Mouse (Mus musculus) neutrophil, adult 5-6 weeks (primary cell): ENCODE results near the gene Slc17a6. TPM values are rescaled to one million over a fixed set of nuclear protein-coding genes. Genes with fewer than 3 reads are reported as not detected.

Source experiments
- ATAC-seq: fragments of 151-379, 151-347 bp; 2 replicates; pipeline ENCODE4 v1.8.0; 2017; ENCODE audit warnings: mild to moderate bottlenecking, moderate TSS enrichment; ENCODE audit not compliant: insufficient number of reproducible peaks, poor library complexity, low FRiP score, severe bottlenecking; ENCODE audit errors: extremely low read depth
- total RNA-seq: library from RNA; stranded (forward); fragments of 200-1000 nt; gene quantifications from 2 replicates; pipeline ENCODE4 v1.2.3, GENCODE M21; 2017

Gene Slc17a6
- not detected in 2 replicates for total RNA-seq

DNA sequence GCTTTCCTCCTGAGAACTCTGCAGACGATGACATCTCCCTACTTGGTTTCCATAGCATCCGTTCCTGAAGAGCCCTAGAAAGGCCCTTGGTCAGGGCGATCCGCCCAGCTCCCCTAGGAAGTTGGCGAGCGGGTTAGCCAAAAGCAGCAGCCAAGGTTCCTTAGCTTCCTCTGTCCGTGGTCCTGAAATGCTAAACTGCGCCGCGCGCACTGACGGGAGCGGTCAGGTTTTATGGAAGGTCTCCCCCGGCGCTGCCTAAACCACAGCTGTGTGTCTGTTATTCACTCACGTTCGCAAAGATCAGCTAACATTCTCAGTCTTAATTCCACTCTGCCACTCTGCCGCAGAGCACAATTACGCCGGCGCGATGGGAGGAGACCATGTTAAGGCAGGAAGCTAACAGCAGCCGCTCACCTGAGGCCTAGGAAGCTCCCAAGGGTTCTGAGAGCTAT, at the start of gene Slc17a6:
Gene Slc17a6, plus strand, starts transcription at position 313 of the 452 bp plus-strand sequence.
- no peak for ATAC-seq

DNA sequence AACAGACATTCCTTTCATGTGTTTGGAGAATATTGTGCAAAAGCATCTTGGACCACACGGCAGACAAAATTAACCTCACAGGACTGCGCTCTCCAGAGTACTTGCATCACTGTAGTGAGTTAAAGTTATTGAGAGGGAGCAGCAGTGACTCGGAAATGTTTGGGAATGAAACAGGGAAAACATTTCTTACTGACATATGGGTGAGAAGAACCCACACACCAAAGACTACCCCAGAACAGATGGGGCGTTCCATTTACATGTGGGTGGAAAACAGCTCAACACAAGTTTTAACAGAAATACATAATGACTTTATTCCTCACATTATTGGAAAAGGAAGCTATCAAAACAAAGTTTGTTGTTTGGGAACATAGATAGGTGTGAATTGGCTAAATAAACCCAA, 21.8 kb upstream of the Slc17a6 start:
- ATAC-seq: no peak

DNA sequence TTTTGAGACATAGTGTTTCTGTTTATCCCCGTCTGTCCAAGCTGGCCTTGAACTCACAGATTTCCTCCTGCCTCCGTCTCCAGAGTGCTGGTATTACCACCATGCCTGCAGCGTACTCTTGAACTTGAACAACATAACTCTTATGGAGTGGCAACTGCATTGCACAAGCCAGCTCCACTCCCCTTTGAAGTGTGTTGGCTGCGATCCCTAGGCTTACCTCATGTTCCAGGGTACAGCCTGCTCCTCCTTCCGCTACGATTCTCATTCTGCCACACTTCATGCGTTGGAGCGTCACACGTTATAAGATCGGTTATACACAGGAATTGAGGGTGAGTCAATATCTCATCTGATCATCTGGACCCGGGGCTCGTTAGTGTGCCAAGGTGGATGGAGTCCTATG, 18.1 kb upstream of the Slc17a6 start:
- ATAC-seq: no peak

DNA sequence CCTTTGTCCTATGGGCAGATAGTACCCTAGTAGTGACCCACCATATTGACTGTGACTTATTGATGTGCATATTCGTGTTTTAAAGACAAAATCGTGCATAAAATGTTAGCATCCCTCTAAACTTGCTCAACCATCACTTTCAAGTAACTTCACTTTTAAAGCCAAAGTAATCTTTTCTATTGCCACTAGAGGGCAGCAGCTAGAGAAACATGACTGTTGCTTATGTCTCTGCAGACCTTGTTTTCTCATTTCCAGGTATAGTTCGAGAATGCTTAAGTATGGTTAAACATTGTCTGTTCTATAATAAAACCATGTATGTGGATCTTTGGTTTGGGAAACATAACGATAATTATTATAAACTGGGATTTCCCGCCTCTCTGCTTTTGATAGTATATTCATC, 7.4 kb upstream of the Slc17a6 start:
- no peak for ATAC-seq

DNA sequence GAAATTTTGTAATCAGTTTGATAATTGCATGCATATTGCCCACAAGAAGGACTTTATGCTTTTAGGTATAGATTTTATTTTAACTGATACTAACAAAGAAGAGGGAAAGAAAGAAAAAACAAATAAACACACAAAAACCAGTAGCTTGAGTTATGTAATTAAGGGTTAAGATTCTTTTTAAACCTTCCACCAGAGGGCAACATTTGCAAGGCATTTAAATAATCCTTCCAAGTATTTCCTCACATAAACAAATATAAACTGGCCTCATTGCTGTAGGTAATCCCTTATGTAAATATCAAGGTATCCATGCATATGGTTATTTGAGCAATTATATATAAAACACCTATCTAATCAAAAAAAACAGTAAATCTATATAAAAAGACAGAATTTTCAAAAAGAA, 3.9 kb upstream of the Slc17a6 start:
- ATAC-seq: no peak

DNA sequence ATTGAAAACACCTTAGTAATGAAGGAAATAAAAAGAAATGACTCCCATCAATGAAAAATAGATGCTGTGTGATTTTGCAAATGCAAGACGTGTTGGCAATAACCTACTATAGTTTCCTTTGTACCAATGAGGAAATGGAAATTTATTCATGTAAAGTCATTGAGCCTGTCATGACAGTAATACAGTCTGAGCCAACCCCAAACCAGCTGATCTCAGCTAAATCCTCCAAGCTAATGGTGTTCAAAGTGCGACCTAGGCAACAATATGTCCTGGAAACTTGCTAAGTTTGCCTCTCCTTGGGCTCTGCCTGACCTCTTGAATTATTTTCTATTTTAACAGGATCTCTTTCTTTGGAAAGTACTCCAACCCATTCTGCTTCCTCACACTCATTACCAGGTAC, 3.4 kb upstream of the Slc17a6 start:
- no peak for ATAC-seq

DNA sequence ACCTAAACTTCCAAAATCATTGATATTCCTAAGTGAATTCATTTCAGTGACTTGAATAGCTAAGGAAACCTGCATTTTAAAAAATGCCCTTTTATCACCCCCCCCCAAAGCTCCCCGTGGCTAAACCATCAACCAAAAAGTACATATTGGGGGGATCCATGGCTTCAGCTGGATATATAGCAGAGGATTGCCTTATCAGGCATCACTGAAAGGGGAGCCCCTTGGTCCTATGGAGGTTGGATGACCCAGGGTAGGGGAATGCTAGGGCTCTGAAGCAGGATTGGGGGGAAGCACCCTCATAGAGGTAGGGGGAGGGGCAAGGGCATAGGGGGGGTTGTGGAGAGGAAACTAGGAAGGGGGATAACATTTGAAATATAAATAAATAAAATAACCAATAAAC, 1.8 kb upstream of the Slc17a6 start:
- no peak for ATAC-seq

DNA sequence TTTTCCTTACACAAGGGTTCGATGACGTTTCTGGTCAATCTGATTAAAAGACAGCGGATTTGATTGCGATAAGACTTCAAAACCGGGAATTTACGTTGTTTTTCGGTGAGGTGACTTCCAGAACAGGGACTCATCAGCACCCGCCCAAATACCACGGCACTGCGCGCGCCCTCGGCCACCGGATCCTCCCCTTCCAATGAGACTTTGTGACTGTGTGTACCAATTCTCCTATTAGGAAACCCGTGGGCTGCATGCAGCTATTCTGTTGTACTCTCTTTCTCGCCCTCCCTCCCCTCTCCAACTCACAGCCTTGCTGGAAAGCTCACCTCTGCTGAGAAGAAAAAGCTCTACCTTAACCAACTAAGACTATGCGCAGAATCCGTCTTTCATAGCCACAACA, 390 bp downstream of the Slc17a6 start:
- no peak for ATAC-seq

DNA sequence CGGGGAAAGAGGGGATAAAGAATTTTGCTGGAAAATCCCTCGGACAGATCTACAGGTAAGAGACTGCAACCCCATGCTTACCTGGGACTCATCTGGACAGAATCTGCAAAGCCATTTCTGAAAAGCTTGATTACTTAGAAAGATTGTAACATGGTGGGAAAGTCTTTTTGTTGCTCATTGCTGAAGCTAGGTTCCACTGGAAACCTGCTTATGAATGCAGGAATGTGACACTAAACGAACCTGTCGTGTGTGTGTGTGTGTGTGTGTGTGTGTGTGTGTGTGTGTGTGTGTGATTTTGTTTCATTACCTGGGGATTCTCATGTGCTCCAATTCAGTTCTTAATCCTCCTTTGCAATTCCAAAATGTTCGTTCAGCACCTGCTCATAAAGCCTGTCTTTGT, 860 bp downstream of the Slc17a6 start:
- ATAC-seq: no peak

DNA sequence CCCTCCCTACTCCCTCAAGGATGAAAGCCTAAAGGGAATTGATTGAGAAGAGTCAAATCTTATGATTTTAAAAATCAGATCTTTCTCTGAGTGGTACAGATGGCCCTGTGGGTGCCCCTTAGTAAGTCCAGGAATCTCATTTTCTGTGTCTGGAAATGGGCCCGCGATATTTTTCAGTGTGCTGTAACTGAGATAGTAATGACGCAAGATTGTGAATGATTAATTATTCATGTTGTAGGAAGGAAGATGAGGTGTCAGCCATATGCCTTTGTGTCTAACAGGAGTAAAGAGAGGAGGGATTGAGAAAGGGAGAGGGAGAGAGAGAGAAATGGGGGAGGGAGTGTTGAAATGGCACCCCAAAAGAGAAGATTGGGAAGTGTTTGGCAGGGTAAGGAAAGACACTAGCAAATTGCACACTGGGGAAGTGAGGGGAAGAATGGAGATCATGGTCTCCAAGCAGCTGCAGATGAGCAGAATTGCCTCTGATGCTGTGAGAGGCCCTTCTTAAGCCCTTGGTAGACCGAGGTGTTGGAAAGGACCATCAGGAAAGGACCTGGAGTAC, 2.6 kb downstream of the Slc17a6 start:
- no peak for ATAC-seq

DNA sequence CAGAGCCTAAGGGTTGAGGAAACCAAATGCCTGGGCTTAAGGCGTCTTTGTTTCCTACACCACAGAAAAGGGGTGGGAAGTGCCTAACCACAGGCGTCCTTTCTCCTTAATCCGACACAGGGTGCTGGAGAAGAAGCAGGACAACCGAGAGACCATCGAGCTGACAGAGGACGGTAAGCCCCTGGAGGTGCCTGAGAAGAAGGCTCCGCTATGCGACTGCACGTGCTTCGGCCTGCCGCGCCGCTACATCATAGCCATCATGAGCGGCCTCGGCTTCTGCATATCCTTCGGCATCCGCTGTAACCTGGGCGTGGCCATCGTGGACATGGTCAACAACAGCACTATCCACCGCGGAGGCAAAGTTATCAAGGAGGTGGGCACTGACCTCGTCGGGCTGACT, 3.4 kb downstream of the Slc17a6 start:
- no peak for ATAC-seq

DNA sequence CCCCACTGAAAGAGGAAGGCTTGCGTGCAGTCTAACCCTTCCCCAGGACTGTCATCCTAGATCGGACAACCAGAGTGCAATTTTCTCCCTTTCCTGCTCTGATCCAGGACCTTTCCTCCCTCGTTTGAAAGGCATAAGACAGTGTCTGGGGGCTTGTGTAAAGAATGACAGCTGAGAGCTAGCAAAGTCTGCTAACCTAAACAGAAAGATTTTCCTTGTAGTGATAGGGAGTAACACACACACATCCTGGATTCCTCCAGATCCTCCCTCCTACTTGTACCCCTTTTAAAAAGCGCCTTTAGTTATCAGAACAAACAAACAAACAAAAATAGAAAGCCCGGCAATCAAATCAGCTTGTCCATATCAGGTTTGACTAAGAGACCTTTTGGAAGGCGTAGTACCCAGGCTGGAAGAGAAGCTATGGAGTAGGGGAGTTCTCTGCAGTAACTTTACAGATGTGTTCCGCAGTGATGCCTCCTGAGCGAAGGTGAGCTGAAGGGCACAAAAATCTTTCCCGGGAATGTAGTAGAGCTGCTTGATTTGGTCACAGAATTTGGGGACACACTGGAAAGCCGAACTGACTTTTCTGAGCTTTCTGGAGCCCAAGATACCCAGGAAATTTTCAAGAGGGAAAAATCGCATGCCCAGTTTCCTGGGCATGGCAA, 3.9 kb downstream of the Slc17a6 start:
- ATAC-seq: no peak

DNA sequence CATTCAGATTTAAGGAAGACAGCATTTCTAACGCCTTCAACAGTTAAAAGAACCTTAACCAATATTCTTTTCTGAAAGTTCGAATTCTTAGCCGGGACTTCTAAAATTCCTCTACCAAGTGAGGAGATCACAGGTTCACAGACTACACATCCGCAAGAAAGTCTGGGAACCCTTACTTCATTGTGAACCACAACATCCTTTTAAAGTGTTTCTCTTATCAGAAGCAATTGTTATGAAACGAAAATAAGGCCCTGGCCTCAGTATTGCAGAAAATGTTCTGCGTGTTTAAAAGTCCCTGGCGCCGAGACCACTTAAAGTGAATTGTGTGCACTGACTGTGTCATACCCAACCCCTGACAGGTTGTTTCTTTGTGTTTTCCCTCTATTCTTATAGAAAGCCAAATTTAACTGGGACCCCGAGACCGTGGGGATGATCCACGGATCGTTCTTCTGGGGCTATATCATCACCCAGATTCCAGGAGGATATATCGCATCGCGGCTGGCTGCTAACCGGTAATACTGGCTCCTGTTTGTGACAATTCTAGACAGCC, 4.7 kb downstream of the Slc17a6 start:
- ATAC-seq: no peak

DNA sequence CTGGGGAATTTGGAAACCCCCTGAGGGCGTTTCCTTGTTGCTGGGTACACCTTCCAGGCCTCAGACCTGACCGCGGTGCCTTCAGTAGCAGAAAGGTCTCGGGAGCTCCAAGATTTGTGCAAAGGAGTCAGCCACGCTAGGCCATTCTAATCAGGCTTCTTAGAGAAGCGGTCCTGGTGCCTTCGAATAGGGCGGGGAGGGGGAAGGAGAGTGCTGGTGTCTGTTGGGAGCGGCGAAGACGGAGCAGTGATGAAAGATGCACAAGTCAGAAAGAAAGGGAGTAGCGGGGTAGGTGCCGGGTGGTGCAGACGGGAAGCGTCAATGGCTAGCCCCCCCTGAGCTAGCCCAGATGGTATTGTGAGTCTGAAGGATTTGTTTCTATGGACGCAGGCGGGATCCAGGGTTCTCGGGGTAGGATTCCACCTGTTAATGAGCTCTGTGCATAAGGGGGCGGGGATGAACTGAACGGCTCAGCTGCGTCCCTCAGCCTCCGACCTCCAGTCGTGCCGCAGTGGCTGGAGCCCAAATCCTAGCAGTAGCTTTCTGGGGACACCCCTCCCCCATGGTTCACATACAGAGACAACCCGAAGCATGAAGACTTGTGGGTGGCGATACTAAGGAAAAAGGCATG, 5.3 kb downstream of the Slc17a6 start:
- ATAC-seq: no peak

DNA sequence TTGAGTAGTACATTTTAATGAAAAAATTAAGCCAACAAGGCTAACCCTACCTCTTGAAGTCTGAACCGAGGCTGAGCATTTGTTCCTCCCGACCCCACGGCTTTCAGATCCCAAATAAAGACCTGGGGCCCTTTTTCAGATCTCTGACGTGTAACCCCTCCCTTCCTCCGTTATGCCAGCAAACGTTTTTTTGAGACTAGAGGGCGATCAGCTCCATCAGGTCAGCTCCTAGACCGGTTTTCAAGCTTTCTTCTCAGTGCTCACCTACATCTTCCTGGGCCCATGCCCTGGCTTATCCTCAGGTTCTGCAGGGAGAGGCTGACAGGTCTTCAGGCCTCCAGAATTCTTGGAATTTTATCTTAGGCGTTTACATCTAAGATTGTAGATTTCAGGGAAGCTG, 5.9 kb downstream of the Slc17a6 start:
- ATAC-seq: no peak

DNA sequence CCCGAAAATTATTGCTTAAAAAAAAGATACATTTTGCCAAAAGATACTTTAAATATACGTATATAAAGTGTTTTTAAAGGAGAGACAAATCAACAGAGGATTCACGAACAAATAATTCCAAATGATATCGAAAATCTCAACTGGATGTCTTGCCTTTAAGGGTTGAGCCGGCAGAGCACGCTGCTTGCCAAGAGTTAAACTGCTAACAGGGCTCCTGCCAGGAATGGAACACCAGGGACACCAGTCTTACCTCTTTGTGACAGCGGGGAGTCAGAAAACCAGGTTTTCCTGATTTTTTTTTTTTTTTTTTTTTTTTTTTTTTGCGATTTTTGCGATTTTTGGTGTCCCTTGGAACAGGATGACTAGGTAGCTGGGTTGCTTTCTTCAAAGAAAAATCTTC, 6.5 kb downstream of the Slc17a6 start:
- no peak for ATAC-seq

DNA sequence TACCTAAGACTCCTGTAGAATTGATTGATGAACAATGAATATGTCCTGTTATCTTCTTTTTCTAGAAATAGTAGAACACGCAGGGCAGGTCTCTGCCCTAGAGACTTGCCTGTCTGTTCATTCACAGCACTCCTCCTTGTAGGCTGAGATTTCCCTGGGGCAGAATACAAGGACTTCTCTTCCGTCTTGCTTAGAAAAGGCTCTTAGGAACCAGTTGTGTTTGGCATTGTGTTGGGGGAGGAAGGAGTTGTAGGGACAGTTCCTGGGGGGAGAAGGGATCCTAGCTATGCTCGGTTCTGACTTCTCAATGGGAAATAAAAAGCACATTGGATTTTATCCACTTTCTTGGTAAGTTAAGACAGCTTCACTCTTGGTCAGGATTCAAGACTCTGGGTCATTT, 7.4 kb downstream of the Slc17a6 start:
- no peak for ATAC-seq

DNA sequence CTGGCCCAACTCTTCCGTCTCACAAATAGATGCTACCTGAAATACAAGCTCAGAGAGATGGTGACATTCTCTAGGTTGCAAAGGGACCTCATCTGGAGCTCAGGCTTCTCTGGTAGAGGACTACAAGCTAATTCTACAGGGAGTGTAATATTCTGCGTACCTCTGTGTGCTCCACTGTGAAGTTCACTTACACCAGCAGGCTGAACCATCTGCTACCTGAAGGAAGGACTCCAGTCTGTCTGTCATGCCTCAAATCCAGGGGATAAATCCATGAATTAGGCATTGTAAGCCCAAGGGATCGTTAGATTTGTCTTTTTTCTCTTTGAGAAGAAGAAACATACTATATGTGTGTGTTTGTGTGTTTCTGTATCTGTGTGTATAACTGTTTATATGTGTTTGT, 9.4 kb downstream of the Slc17a6 start:
- ATAC-seq: no peak

DNA sequence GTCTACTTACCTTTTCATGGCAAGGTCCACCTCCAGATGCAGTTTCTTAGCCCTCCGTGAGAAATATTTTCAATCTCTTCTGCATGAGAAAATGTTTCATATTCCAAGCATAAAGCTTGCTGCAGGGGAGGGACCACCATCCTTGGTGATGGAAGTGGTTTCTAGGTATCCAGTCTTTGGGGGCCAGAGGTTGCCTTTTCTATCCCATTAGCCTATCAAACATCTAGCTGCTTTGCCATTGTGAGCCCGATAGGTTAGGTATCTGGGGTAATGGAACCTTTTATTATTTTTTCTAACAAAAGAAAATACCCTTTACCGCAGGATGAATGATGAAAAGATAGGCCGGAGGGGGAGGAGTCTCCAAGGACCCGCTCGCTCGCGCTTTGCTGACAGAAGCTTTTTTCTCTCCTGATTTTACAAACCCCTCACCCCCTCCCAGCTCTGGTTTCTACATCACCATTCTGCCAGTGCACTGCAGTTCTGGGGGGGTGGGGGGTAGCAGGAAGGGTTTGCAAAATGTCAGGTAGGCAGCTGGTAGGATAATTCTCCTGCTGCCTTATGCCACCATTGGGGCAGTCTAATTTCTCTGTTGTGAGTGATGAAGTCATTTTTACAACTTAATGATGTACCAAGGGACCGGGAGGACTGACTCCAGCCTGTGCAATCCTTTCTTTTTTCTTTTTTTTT, 10.9 kb downstream of the Slc17a6 start:
- ATAC-seq: no peak
